Mouse (Mus musculus): Measurements from ENCODE around the gene Rhot1. TPM values are rescaled to one million over a fixed set of nuclear protein-coding genes. Genes with fewer than 3 reads are reported as not detected.
"Not testable (repeated sequence)": the region's sequence is repeated elsewhere in the genome, so short reads cannot be mapped to it uniquely, and the experiment has no call there.

Rhot1 gene
- total and polyA plus RNA-seq, 2 experiments from 2014 or later: 53.8 to 89.3 TPM

DNA sequence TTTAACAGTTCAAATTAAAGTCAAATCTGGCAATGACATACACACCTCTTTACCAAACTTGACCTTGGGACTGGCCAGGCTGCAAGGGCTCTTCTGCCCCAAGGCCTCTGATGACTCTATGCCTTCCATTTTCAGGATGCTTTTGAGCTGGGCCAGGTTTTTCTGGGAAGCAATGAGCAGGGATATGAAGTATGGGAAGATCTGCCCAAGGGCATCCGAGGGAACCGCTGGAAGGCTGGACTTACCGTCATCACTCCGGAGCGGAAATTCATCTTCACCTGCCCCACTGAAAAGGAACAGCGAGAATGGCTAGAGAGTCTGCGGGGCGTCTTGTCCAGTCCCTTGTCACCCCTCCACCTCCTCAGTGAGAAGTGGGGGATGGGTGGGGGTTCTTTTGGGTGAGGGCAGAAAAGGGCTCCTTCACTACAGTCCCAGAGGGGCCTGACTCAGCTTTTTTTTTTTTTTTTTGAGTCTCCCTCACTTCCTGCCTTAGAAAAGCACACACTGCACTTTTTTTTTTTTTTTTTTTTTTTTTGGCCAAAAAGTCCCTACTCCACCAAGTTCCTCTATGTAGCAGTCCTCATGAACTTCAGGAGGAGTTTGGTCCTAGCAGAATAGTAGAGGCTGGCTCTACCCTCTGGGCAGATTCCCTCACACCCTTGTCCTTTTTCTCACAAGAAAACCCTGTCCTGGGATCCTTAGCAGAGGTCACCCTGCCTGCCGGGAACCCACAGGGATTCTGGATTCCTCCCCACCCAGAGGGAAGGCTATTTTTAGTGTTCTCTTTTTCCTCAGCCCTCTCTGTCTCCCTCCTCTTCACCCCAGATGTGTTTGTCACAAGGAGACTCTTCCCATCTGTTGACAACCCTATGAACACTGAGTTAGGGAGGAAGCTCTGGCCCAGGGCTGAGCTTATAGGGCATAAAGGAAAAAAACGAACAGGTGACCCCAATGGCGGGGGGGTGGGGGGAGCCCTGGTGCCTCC, 31.6 kb upstream of the Rhot1 start:
- ATAC-seq (ENCODE audit: insufficient read depth, low read depth) (peak; percentile 27; the same call in 1 of the 2 replicates), DNase-seq (ENCODE audit: low spot score) (peak; percentile 39)
- Histone ChIP-seq H3K4me1 (ENCODE audit: control insufficient read depth, insufficient read depth) (peaks cover 13% of the 10 kb centered on the region), H3K9me3 (replicated peaks; ENCODE audit: control insufficient read depth, low read length) (no peaks in the 10 kb centered on the region), H3K4me3 (ENCODE audit: low read depth, low read length) (no peak overlapping the region), H3K9ac (replicated peaks; ENCODE audit: low read depth, low read length) (no peak overlapping the region; the same call in 1 of the 2 replicates), H3K4me2 (ENCODE audit: low read depth, low read length) (no peak overlapping the region), H3K27ac (ENCODE audit: low read depth) (peak overlapping the region; percentile 48), H3K27me3 (ENCODE audit: control insufficient read depth, insufficient read depth, low read length) (no peaks in the 10 kb centered on the region), H3K36me3 (replicated peaks; ENCODE audit: control insufficient read depth, insufficient read depth, low read length) (no peaks in the 10 kb centered on the region)
- WGBS: 61% methylated on average over 11 of the region's 11 CpGs
- TF ChIP-seq CTCF (IDR thresholded peaks at IDR 0.05; ENCODE audit: low read depth): no peak
- no peak for TF ChIP-seq EP300 (IDR thresholded peaks at IDR 0.05; ENCODE audit: low read depth)

DNA sequence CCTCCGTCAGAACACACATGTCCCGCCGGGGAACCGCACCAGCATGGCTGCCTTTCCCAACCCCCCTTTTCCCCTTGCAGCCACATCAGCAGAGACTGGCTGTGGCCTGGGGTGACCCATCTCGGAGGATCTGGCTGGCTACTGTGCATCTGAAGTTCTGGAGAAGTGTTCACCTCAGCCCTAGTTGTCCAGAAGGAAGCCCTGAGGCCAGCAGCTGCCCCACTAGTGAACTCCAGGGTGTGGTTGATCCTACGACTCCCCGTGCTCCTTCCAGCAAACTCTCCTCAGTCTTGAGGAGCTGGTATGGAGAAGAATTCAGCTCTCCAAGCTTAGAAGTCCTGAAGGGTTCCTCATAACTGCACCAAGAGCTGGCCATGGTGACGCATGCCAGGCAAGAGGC, 30.5 kb upstream of the Rhot1 start:
- TF ChIP-seq EP300 (IDR thresholded peaks at IDR 0.05; ENCODE audit: low read depth) (no peak), CTCF (IDR thresholded peaks at IDR 0.05; ENCODE audit: low read depth) (no peak)
- no peak for ATAC-seq (ENCODE audit: insufficient read depth, low read depth)
- WGBS: 87% methylated on average over 8 of the region's 8 CpGs

DNA sequence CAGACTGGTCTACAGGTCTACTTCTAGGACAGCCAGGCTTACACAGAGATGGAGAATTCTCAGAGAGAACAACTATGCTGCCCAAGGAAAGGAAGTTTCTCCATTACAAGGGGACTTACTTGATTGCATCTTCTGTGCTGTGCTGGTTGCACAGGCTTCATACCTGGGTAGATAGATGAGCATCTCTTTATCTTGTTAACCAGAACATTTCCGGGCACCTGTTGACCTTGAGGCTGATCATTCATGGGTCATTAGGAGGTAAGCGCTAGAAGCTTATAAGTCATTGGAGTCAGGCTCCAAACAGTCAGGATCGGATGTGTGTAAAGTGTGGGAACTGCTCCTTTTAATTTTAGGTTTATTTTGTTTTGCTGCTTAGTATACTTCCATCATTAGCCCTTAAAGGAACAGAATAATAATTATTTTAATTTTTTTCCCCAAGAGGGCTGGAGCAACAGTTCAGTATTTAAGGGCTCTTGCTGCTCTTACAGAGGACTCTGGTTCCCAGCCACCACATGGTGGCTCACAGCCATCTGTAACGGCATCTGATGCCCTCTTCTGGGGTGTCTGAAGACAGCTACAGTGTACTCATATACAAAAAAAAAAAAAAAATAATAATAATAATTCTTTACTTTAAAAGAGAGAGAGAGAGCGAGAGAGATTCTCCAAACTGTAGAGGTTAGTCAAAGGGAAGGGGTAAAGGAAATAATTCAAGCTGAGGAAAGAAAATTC, 27.6 kb upstream of the Rhot1 start:
- TF ChIP-seq EP300 (IDR thresholded peaks at IDR 0.05; ENCODE audit: low read depth) (no peak), CTCF (IDR thresholded peaks at IDR 0.05; ENCODE audit: low read depth) (no peak)
- 72% methylated on average over 5 of the region's 5 CpGs for WGBS
- H3K36me3 ChIP-seq (replicated peaks; ENCODE audit: control insufficient read depth, insufficient read depth, low read length): no peaks in the 10 kb centered on the region
- no peaks in the 10 kb centered on the region for H3K27me3 ChIP-seq (ENCODE audit: control insufficient read depth, insufficient read depth, low read length)
- no peak overlapping the region for H3K27ac ChIP-seq (ENCODE audit: low read depth)
- H3K9me3 ChIP-seq (replicated peaks; ENCODE audit: control insufficient read depth, low read length): no peaks in the 10 kb centered on the region
- no peak overlapping the region for H3K9ac ChIP-seq (replicated peaks; ENCODE audit: low read depth, low read length)
- no peak for ATAC-seq (ENCODE audit: insufficient read depth, low read depth)
- H3K4me3 ChIP-seq (ENCODE audit: low read depth, low read length): no peak overlapping the region
- H3K4me2 ChIP-seq (ENCODE audit: low read depth, low read length): no peak overlapping the region
- peaks cover 16% of the 10 kb centered on the region for H3K4me1 ChIP-seq (ENCODE audit: control insufficient read depth, insufficient read depth)
- no peak for DNase-seq (ENCODE audit: low spot score)

More for the DNA sequence above, 30.5 kb upstream of the Rhot1 start:
- no peak overlapping the region for H3K9ac ChIP-seq (replicated peaks; ENCODE audit: low read depth, low read length)
- H3K4me3 ChIP-seq (ENCODE audit: low read depth, low read length): no peak overlapping the region
- H3K9me3 ChIP-seq (replicated peaks; ENCODE audit: control insufficient read depth, low read length): no peaks in the 10 kb centered on the region
- no peaks in the 10 kb centered on the region for H3K27me3 ChIP-seq (ENCODE audit: control insufficient read depth, insufficient read depth, low read length)
- 0 out of 2 replicates have a peak overlapping the region, but pooled peaks have one; percentile 48 for H3K27ac ChIP-seq (ENCODE audit: low read depth)
- H3K4me2 ChIP-seq (ENCODE audit: low read depth, low read length): no peak overlapping the region
- no peak for DNase-seq (ENCODE audit: low spot score)
- peaks cover 13% of the 10 kb centered on the region for H3K4me1 ChIP-seq (ENCODE audit: control insufficient read depth, insufficient read depth)
- no peaks in the 10 kb centered on the region for H3K36me3 ChIP-seq (replicated peaks; ENCODE audit: control insufficient read depth, insufficient read depth, low read length)

DNA sequence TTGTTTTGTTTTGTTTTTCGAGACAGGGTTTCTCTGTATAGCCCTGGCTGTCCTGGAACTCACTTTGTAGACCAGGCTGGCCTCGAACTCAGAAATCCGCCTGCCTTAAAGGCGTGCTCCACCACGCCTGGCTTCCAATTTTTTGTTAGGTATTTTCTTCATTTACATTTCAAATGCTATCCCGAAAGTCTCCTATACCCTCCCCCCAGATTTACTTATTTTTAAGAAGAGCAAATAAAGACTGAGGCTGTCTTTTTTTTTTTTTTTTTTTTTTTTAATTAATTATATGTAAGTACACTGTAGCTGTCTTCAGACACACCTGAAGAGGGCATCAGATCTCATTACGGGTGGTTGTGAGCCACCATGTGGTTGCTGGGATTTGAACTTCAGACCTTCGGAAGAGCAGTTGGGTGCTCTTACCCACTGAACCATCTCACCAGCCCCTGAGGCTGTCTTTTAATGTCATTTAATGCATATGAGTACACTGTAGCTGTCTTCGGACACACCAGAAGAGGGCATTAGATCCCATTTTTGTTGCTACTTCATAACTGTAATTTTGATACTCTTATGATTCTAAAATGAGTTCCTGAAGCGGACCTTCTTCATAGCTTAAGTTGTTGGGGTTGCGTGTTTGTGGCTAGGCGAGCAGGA, 25.6 kb upstream of the Rhot1 start:
- not testable (repeated sequence) for DNase-seq (ENCODE audit: low spot score); H3K9me3 ChIP-seq (replicated peaks; ENCODE audit: control insufficient read depth, low read length); H3K4me1 ChIP-seq (ENCODE audit: control insufficient read depth, insufficient read depth); H3K9ac ChIP-seq (replicated peaks; ENCODE audit: low read depth, low read length); H3K27me3 ChIP-seq (ENCODE audit: control insufficient read depth, insufficient read depth, low read length); H3K36me3 ChIP-seq (replicated peaks; ENCODE audit: control insufficient read depth, insufficient read depth, low read length)
- 0 out of 2 replicates have a peak, but pooled peaks have one; percentile 12 for TF ChIP-seq CTCF (IDR thresholded peaks at IDR 0.05; ENCODE audit: low read depth)
- ATAC-seq (ENCODE audit: insufficient read depth, low read depth): peak; percentile 62
- H3K4me3 ChIP-seq (ENCODE audit: low read depth, low read length): peak overlapping the region; percentile 91
- H3K4me2 ChIP-seq (ENCODE audit: low read depth, low read length): peak overlapping the region; percentile 78
- H3K27ac ChIP-seq (ENCODE audit: low read depth): peak overlapping the region; percentile 94
- 39% methylated on average over 12 of the region's 12 CpGs for WGBS

DNA sequence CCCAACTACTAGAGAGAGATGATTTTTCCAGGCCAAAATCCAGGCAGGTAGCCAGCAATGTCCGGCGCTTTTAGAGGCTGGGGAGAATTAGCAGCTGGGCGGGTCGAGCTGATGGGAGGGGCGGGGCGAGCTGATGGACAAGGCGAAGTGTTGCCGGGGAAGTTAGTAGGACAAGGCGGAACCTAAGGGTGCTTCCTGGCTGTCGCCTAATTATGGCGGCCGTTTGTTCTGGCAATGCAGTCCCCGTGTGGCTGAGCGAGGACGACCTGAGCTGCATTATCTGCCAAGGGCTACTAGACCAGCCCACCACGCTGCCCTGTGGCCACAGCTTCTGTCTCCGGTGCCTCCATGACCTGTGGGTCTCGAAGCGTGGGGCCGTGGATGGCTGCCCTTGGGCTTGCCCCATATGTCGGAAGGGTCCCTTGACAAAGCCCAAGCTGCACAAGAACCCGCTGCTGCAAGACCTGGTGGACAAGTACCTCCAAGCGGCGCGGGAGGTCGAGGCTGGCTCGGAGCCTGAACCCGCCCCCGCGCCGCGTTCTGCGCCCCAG, 25.0 kb upstream of the Rhot1 start, which contains the start of gene Rnf135:
Rnf135 (plus strand) TSS at position 147 of the 551 bp plus-strand sequence.
- 0 out of 2 replicates have a peak, but pooled peaks cover 3% of the 10 kb centered on the region for H3K4me1 ChIP-seq (ENCODE audit: control insufficient read depth, insufficient read depth)
- peak within 1 kb of the TSS; percentile 94 for H3K27ac ChIP-seq (ENCODE audit: low read depth)
- peak; percentile 98 for ATAC-seq (ENCODE audit: insufficient read depth, low read depth)
- H3K4me2 ChIP-seq (ENCODE audit: low read depth, low read length): peak within 1 kb of the TSS; percentile 78
- peak within 1 kb of the TSS; percentile 91 for H3K4me3 ChIP-seq (ENCODE audit: low read depth, low read length)
- DNase-seq (ENCODE audit: low spot score): peak; percentile 97
- TF ChIP-seq EP300 (IDR thresholded peaks at IDR 0.05; ENCODE audit: low read depth) (no peak), CTCF (IDR thresholded peaks at IDR 0.05; ENCODE audit: low read depth) (no peak)
- no peaks in the 10 kb centered on the region for H3K9me3 ChIP-seq (replicated peaks; ENCODE audit: control insufficient read depth, low read length)
- H3K9ac ChIP-seq (replicated peaks; ENCODE audit: low read depth, low read length): peak within 1 kb of the TSS; percentile 93
- WGBS: under 1% methylated on average over 33 of the region's 33 CpGs
- H3K27me3 ChIP-seq (ENCODE audit: control insufficient read depth, insufficient read depth, low read length): no peaks in the 10 kb centered on the region
- H3K36me3 ChIP-seq (replicated peaks; ENCODE audit: control insufficient read depth, insufficient read depth, low read length): no peaks in the 10 kb centered on the region
